Mouse (Mus musculus) liver, postnatal 0 days (tissue): Measurements from ENCODE around the gene Ackr4.

Source experiments
- CTCF ChIP-seq: sonication (generic); IDR thresholded peaks from 2 replicates; pipeline ENCODE4 v1.5.1; 2016; ENCODE audit warnings: antibody characterized with exemption, low read depth
- EP300 ChIP-seq: IDR thresholded peaks from 2 replicates; pipeline ENCODE4 v1.6.1; 2016; ENCODE audit warnings: antibody characterized with exemption, low read depth, mild to moderate bottlenecking

DNA sequence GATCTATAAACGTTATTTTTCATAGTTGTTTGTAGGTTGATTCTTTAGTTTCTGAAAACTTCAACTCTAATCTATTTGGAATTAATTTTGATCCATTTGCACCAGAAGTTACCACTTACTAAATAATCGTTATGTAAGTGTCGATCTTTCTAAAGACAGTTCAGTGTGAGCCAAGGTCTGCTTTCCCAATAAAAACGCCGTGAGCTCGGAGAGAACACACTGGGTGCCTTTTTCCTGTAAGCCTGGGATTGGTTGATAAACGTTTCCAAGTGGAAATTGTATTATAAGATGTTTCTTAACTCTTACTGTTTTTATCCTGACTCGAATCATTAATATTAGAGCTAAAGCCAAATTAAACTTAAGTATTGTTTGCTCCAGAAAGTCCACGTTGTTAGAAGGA is 19.8 kb downstream of the Ackr4 start:
- TF ChIP-seq CTCF (no peak), EP300 (no peak)
